Mouse (Mus musculus) spleen, adult 2 months (tissue): Measurements from ENCODE around the gene Rai14. TPM values are rescaled to one million over a fixed set of nuclear protein-coding genes. Genes with fewer than 3 reads are reported as not detected.
A peak's percentile ranks its signal among the peaks of the same experiment; 100 is the strongest.

Experiments used
- DNase-seq, 2 experiments: peaks; one replicate each; pipeline versions ENCODE4 v3.0.0 to v3.0.0-alpha.2; 2012 to 2021; ENCODE audit warnings: low spot score in 2 of 2, low read depth in 1 of 2
- H3K27ac ChIP-seq: fragments of 200-500 bp; 2 replicates; pipeline ENCODE4 v1.5.1; 2012; ENCODE audit warnings: low read length, inconsistent platforms; ENCODE audit not compliant: insufficient read depth
- H3K27me3 ChIP-seq: fragments of 200-500 bp; 2 replicates; pipeline ENCODE4 v1.6.1; 2012; ENCODE audit warnings: mild to moderate bottlenecking, moderate library complexity, low read length, inconsistent platforms; ENCODE audit not compliant: control insufficient read depth, insufficient read depth
- H3K36me3 ChIP-seq: fragments of 200-500 bp; 2 replicates; pipeline ENCODE4 v1.6.1; 2012; ENCODE audit warnings: mild to moderate bottlenecking, low read length, inconsistent platforms; ENCODE audit not compliant: control insufficient read depth, insufficient read depth
- H3K4me1 ChIP-seq: fragments of 200-500 bp; 2 replicates; pipeline ENCODE4 v1.6.1; 2011; ENCODE audit warnings: inconsistent platforms; ENCODE audit not compliant: control insufficient read depth, insufficient read depth, insufficient read length
- H3K4me3 ChIP-seq: fragments of 200-500 bp; 2 replicates; pipeline ENCODE4 v1.5.1; 2011; ENCODE audit warnings: mild to moderate bottlenecking, inconsistent platforms; ENCODE audit not compliant: insufficient read depth, insufficient read length; ENCODE audit errors: extremely low read depth
- CTCF ChIP-seq: fragments of 200-500 bp; IDR thresholded peaks from 2 replicates; pipeline ENCODE4 v1.5.1; 2011; ENCODE audit warnings: mild to moderate bottlenecking, inconsistent platforms; ENCODE audit not compliant: insufficient read depth, insufficient read length, insufficient replicate concordance; ENCODE audit errors: extremely low read depth
- POLR2A ChIP-seq: fragments of 200-500 bp; IDR thresholded peaks from 2 replicates; pipeline ENCODE4 v1.6.1; 2011; ENCODE audit warnings: low read depth, low read length, inconsistent platforms
- WGBS: fragments of 180-500 bp; shearing (Covaris S2); methylation state at CpG from one replicate; pipeline ENCODE4 v1.1.7; 2018; 5-methylcytosine and 5-hydroxymethylcytosine counted together
- polyA plus RNA-seq: library from polyadenylated mRNA; depleted of rRNA; stranded (reverse); fragments of >200 nt; gene quantifications from 2 replicates; pipeline ENCODE4 v1.2.3, GENCODE M21; 2012

Gene Rai14
- polyA plus RNA-seq, 1 experiment = 3.6 TPM

DNA sequence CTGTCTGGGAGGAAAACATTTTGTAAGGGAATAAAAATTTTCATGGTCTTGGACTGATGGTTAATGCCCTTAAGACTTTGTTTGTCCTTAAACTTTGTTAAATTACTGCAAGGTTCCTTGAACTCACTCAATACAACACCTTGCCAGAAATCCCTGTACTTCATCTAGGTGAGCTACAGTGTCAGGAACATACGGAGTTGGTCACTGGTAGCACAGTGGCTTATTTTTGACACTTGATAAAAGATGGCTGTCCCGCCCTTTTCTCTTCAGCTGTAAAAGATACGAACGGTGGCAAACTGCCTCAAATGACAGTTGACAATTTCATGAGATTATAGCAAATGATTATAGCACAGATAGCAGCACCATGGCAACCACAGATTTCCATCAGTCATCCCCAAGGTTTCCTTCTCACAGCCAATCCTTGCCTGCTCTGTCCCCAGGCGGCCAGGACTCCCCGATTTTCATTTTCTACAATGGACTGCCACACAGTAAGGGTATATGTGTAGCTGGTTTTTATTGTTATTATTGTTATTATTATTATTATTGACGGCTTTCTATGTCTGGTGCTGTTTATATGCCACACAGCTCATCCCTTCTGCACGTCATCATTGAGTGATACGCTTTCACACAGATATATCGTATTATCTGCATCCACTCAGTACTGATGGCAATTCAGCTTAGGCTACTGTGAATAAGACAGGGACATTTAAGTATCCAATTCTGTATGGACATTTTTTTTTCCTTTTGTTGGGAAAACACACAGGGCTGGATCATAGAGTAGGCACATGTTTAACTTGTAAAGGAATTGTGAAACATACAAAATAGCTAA, 129.9 kb downstream of the Rai14 start:
- DNase-seq = no peak
- 94% methylated on average over 10 of the region's 10 CpGs for WGBS
- Histone ChIP-seq H3K4me3 (no peak overlapping the region), H3K4me1 (no peaks in the 10 kb centered on the region), H3K27ac (no peak overlapping the region), H3K36me3 (no peaks in the 10 kb centered on the region), H3K27me3 (no peaks in the 10 kb centered on the region)
- TF ChIP-seq POLR2A (no peak), CTCF (no peak)

- Histone ChIP-seq H3K4me3 (no peak overlapping the region), H3K4me1 (peaks cover 4% of the 10 kb centered on the region; the same call in 1 of the 2 replicates), H3K36me3 (no peaks in the 10 kb centered on the region), H3K27me3 (no peaks in the 10 kb centered on the region), H3K27ac (no peak overlapping the region)
- peak; percentile 34 to 55 for DNase-seq
- 38% methylated on average over 8 of the region's 8 CpGs for WGBS
- peak; percentile 29; the same call in 1 of the 2 replicates for TF ChIP-seq CTCF
- TF ChIP-seq POLR2A = no peak
Measured at GRCm38 (mm10) chr15:10583408-10583807, 131.0 kb downstream of the Rai14 start.

- TF ChIP-seq POLR2A = no peak
- no peak for TF ChIP-seq CTCF
- no peak for DNase-seq
- Histone ChIP-seq H3K4me1 (peaks cover 4% of the 10 kb centered on the region; the same call in 1 of the 2 replicates), H3K4me3 (no peak overlapping the region), H3K36me3 (no peaks in the 10 kb centered on the region), H3K27me3 (no peaks in the 10 kb centered on the region), H3K27ac (no peak overlapping the region)
- WGBS = 32% methylated on average over 3 of the region's 3 CpGs
Measured at GRCm38 (mm10) chr15:10579159-10579558, 135.3 kb downstream of the Rai14 start.

GRCm38 (mm10) chr15:10566486-10566885, 147.9 kb downstream of the Rai14 start:
- H3K27me3 ChIP-seq = no peaks in the 10 kb centered on the region
- H3K4me3 ChIP-seq = no peak overlapping the region
- DNase-seq = no peak
- no peaks in the 10 kb centered on the region for H3K36me3 ChIP-seq
- no peaks in the 10 kb centered on the region for H3K4me1 ChIP-seq
- TF ChIP-seq POLR2A = no peak
- TF ChIP-seq CTCF = no peak
- no peak overlapping the region for H3K27ac ChIP-seq
- WGBS = 93% methylated on average over 7 of the region's 7 CpGs

- no peak for DNase-seq
- 51% methylated on average over 1 of the region's 1 CpGs for whole genome bisulfite sequencing
- no peaks in the 10 kb centered on the region for H3K36me3 ChIP-seq
- no peak for TF ChIP-seq POLR2A
- TF ChIP-seq CTCF = no peak
- no peaks in the 10 kb centered on the region for H3K4me1 ChIP-seq
- no peaks in the 10 kb centered on the region for H3K27me3 ChIP-seq
- H3K27ac ChIP-seq = no peak overlapping the region
- H3K4me3 ChIP-seq = no peak overlapping the region
Measured at GRCm38 (mm10) chr15:10564201-10564600, 150.2 kb downstream of the Rai14 start.

GRCm38 (mm10) chr15:10562281-10562680, 152.1 kb downstream of the Rai14 start:
- H3K36me3 ChIP-seq = no peaks in the 10 kb centered on the region
- H3K27me3 ChIP-seq = no peaks in the 10 kb centered on the region
- H3K4me3 ChIP-seq = no peak overlapping the region
- no peak for DNase-seq
- no peak overlapping the region for H3K27ac ChIP-seq
- H3K4me1 ChIP-seq = no peaks in the 10 kb centered on the region
- TF ChIP-seq POLR2A = no peak
- no peak for TF ChIP-seq CTCF

DNA sequence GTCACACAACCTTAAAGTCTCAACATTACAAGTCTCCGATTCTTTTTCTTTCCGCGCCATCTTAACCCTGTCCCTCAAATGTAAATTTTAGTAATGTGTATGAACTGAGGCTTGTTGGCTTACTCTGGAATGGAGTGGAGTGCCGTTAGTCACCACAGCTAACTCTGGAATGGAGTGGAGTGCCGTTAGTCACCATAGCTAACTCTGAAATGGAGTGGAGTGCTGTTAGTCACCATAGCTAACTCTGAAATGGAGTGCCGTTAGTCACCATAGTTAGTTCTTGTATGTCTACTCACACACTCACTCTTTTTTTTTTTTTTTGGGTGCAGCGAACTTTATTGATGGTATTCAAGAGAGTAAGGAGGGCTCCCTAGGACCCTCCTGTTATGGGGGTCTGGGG, 154.4 kb downstream of the Rai14 start:
- DNase-seq = no peak
- 93% methylated on average over 7 of the region's 7 CpGs for WGBS
- no peaks in the 10 kb centered on the region for H3K36me3 ChIP-seq

More for the DNA sequence above, 154.4 kb downstream of the Rai14 start:
- Histone ChIP-seq H3K4me3 (no peak overlapping the region), H3K4me1 (no peaks in the 10 kb centered on the region), H3K27ac (no peak overlapping the region), H3K27me3 (no peaks in the 10 kb centered on the region)
- TF ChIP-seq POLR2A = no peak
- no peak for TF ChIP-seq CTCF
